Mouse (Mus musculus): ENCODE measurements around the gene Fbxo28. TPM values are rescaled to one million over a fixed set of nuclear protein-coding genes. Genes with fewer than 3 reads are reported as not detected.
"Not testable (repeated sequence)": the region's sequence is repeated elsewhere in the genome, so short reads cannot be mapped to it uniquely, and the experiment has no call there.

The Fbxo28 gene
- total RNA-seq, 2 experiments from 2014 or later, result 11.7 to 14.8 TPM

- ATAC-seq (replicated peaks; ENCODE audit: low FRiP score, low TSS enrichment, poor library complexity, severe bottlenecking), result no peak
Measured at GRCm38 (mm10) chr1:182296816-182297215, 44.6 kb downstream of the Fbxo28 start.

- no peak for ATAC-seq (replicated peaks; ENCODE audit: low FRiP score, low TSS enrichment, poor library complexity, severe bottlenecking)
Measured at GRCm38 (mm10) chr1:182296141-182296540, 45.3 kb downstream of the Fbxo28 start.

GRCm38 (mm10) chr1:182292291-182292690 lies 49.1 kb downstream of the Fbxo28 start:
- ATAC-seq (replicated peaks; ENCODE audit: low FRiP score, low TSS enrichment, poor library complexity, severe bottlenecking), result no peak

GRCm38 (mm10) chr1:182290741-182291140 lies 50.7 kb downstream of the Fbxo28 start:
- ATAC-seq (replicated peaks; ENCODE audit: low FRiP score, low TSS enrichment, poor library complexity, severe bottlenecking), result not testable (repeated sequence)

- no peak for ATAC-seq (replicated peaks; ENCODE audit: low FRiP score, low TSS enrichment, poor library complexity, severe bottlenecking)
Measured at GRCm38 (mm10) chr1:182289781-182290180, 51.6 kb downstream of the Fbxo28 start.

- no peak for ATAC-seq (replicated peaks; ENCODE audit: low FRiP score, low TSS enrichment, poor library complexity, severe bottlenecking)
Measured at GRCm38 (mm10) chr1:182288601-182289000, 52.8 kb downstream of the Fbxo28 start.

GRCm38 (mm10) chr1:182287781-182288180 lies 53.6 kb downstream of the Fbxo28 start:
- ATAC-seq (replicated peaks; ENCODE audit: low FRiP score, low TSS enrichment, poor library complexity, severe bottlenecking), result no peak

GRCm38 (mm10) chr1:182284795-182285194 lies 56.6 kb downstream of the Fbxo28 start:
- ATAC-seq (replicated peaks; ENCODE audit: low FRiP score, low TSS enrichment, poor library complexity, severe bottlenecking), result no peak

GRCm38 (mm10) chr1:182283231-182283630 lies 58.2 kb downstream of the Fbxo28 start:
- ATAC-seq (replicated peaks; ENCODE audit: low FRiP score, low TSS enrichment, poor library complexity, severe bottlenecking), result no peak

- peak; percentile 78 for ATAC-seq (replicated peaks; ENCODE audit: low FRiP score, low TSS enrichment, poor library complexity, severe bottlenecking)
Measured at GRCm38 (mm10) chr1:182282091-182283075, 59.0 kb downstream of the Fbxo28 start, which contains the start of gene Degs1. Gene Degs1 (minus strand): TSS chr1:182282804.

- peak; percentile 89 for ATAC-seq (replicated peaks; ENCODE audit: low FRiP score, low TSS enrichment, poor library complexity, severe bottlenecking)
Measured at GRCm38 (mm10) chr1:182281251-182281711, 60.1 kb downstream of the Fbxo28 start.

- ATAC-seq (replicated peaks; ENCODE audit: low FRiP score, low TSS enrichment, poor library complexity, severe bottlenecking), result no peak
Measured at GRCm38 (mm10) chr1:182280577-182280976, 60.9 kb downstream of the Fbxo28 start.

- no peak for ATAC-seq (replicated peaks; ENCODE audit: low FRiP score, low TSS enrichment, poor library complexity, severe bottlenecking)
Measured at GRCm38 (mm10) chr1:182280046-182280445, 61.4 kb downstream of the Fbxo28 start.

GRCm38 (mm10) chr1:182279436-182279835 lies 62.0 kb downstream of the Fbxo28 start:
- no peak for ATAC-seq (replicated peaks; ENCODE audit: low FRiP score, low TSS enrichment, poor library complexity, severe bottlenecking)

GRCm38 (mm10) chr1:182275109-182275508 lies 66.3 kb downstream of the Fbxo28 start:
- ATAC-seq (replicated peaks; ENCODE audit: low FRiP score, low TSS enrichment, poor library complexity, severe bottlenecking), result no peak

GRCm38 (mm10) chr1:182271632-182272031 lies 69.8 kb downstream of the Fbxo28 start:
- ATAC-seq (replicated peaks; ENCODE audit: low FRiP score, low TSS enrichment, poor library complexity, severe bottlenecking), result no peak

- no peak for ATAC-seq (replicated peaks; ENCODE audit: low FRiP score, low TSS enrichment, poor library complexity, severe bottlenecking)
Measured at GRCm38 (mm10) chr1:182271130-182271529, 70.3 kb downstream of the Fbxo28 start.

- no peak for ATAC-seq (replicated peaks; ENCODE audit: low FRiP score, low TSS enrichment, poor library complexity, severe bottlenecking)
Measured at GRCm38 (mm10) chr1:182268317-182268716, 73.1 kb downstream of the Fbxo28 start.

- ATAC-seq (replicated peaks; ENCODE audit: low FRiP score, low TSS enrichment, poor library complexity, severe bottlenecking), result no peak
Measured at GRCm38 (mm10) chr1:182266028-182266525, 75.4 kb downstream of the Fbxo28 start.

All from megakaryocyte-erythroid progenitor cell, adult 5-6 weeks (primary cell).